Mouse (Mus musculus): Measurements from ENCODE around the gene Idi1.
"Not testable (repeated sequence)": the region's sequence is repeated elsewhere in the genome, so short reads cannot be mapped to it uniquely, and the experiment has no call there.

Idi1 gene

DNA sequence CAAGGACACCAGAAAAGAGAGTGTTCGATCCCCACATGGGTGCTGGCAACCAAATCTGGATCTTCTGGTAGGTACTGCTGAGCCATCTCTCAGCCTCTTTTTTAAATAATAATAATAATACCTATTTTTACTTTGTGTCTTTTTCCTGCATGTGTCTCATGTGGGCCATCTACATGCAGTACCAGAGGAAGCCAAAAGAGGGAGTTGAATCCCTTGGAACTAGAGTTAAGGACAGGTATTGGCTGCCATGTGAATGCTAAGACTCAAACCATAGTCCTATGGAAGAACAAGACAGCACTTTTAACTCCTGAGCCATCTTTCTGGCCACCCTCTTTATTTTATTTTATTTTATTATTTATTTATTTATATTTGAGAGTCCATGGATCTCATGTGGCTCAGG is 3.3 kb downstream of the Idi1 start:
- DNase-seq (ENCODE audit: low spot score in 2 of 2) = no peak

DNA sequence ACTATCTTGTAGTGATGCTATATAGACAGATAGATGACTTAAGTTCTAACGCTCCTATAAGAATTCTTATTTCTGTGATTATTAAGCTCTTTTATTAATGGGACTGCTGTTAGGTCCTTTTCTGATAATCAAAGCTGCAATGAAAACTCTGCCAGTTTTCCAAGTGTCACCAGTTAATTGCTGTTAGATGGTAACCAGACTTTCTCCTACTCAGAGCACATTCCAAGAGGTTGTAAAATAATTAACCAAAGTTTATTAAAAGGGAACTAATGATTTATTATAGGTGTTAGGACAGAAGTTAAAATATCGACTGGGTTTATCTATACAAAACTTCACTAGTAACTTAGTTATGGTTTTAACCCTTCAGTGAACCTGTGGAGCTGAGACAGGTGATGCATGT is 20.7 kb downstream of the Idi1 start:
- DNase-seq (ENCODE audit: low spot score in 2 of 2) = not testable (repeated sequence)

DNA sequence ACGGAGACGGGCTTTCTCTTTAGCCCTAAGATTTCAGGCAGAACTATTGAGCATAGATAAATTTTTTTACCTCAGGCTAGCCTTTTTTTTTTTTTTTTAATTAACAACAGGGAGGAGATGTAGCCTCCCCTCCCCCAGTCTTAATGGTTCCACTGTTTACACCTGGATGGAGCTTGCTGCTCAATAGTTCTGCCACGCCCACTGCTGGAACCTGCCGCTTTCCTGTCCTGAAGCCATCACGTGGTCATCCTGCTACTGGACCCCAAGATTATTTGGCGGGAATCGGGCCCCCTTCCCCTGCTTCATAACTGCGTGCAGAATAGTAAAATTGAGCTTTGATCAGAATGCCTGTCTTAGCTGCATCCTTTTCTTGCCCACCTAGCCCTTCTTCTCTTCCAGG is 28.6 kb downstream of the Idi1 start:
- not testable (repeated sequence) for DNase-seq (ENCODE audit: low spot score in 2 of 2)

DNA sequence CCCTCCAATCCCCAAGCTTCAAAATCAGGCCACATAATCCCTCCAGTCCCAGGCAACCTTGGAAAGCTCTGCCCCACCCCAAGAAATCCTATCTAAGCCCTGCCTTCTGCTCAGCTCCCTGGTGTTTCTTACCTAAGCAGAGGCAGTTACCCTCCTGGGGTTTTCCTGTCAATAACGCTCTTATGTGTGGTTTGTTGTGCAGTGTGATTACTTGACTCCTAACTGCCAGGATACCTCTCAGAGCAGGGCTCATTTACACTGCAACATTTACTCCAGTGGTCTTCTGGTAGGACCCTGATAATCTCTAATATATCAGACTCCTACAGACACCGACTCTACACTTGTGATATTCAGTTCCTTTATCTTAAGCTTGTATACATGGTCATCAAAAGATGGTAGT is 48.2 kb downstream of the Idi1 start:
- DNase-seq (ENCODE audit: low spot score in 2 of 2) = no peak

DNA sequence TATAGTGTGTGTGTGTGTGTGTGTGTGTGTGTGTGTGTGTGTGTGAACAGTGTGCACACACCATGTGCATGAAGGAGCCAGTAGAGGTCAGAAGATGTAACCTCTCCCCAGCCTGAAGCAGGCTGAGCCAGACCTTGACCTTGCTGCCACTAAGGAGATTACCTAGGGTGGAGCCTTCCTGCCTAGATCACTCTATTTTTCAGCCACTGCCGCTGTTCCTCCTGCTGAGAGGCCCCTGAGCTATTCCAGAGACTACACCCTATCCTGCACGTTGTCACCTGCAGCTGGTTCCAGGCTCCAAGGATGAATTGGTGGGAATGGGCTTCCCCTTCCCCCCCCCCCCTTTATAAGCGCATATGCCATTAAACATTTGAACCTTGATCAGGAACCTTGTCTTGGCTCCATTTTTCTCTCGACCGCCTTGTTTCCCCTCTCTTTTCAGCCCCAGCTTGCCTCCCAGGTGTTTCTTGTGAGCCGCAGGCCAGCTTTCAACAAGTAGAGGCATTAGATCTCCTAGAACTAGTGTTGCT is 52.4 kb downstream of the Idi1 start:
- not testable (repeated sequence) for DNase-seq (ENCODE audit: low spot score in 2 of 2)

DNA sequence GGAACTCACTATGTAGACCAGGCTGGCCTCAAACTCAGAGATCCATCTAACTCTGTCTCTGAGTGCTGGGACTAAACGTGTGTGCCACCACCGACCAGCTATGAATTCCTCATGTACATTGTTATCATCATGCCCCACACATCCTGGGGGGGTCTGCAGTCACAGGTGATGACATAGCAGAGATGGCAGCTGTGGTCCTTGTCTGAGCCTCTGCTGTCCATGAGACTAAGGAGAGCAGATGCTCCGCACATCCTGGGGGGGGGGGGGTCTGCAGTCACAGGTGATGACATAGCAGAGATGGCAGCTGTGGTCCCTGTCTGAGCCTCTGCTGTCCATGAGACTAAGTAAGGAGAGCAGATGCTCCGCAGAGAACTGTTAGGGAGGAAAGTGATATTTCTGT is 55.8 kb downstream of the Idi1 start:
- DNase-seq (ENCODE audit: low spot score in 2 of 2) = not testable (repeated sequence)

DNA sequence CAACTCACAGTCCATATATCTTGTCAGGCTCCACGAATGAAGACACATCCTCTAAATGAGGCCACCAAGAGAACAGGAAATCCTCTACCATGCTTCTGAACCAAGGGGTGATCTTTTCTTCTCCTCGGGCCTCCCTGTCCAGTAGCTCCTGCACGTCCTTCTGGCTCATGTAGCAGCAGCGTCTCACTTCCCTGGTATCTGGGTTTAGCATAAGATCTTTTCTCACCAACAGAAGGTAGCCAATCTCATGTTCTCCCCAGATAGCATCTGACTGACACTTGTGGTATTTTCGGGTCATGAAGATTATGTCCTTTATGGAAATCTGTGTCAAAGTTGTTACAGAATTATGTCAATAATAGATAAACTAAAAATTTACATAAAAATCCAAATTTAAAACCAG is 56.4 kb downstream of the Idi1 start:
- DNase-seq (ENCODE audit: low spot score in 2 of 2) = not testable (repeated sequence)

All from right cerebral cortex, postnatal 10 days (tissue).